Mouse (Mus musculus) heart, postnatal 0 days (tissue): Measurements from ENCODE around the gene 2700081O15Rik. TPM values are rescaled to one million over a fixed set of nuclear protein-coding genes. Genes with fewer than 3 reads are reported as not detected.
A peak's percentile ranks its signal among the peaks of the same experiment; 100 is the strongest.

Source experiments
- ATAC-seq: fragments of 200-750 bp; cut with Nextera tagmentation; 2 replicates; pipeline ENCODE4 v1.8.0; 2017; ENCODE audit warnings: low read depth, moderate number of reproducible peaks, moderate library complexity; ENCODE audit not compliant: insufficient read depth
- DNase-seq: peaks from one replicate; pipeline ENCODE4 v3.0.0-alpha.2; 2016; ENCODE audit warnings: low spot score
- H3K27ac ChIP-seq: fragments of 300-500 bp; sonication (generic); 2 replicates; pipeline ENCODE4 v1.5.1; 2014; ENCODE audit warnings: low read depth, mild to moderate bottlenecking
- H3K27me3 ChIP-seq: fragments of 300-500 bp; sonication (generic); 2 replicates; pipeline ENCODE4 v1.6.1; 2014; ENCODE audit warnings: low read length, mixed read lengths; ENCODE audit not compliant: control insufficient read depth, insufficient read depth
- H3K36me3 ChIP-seq: fragments of 300-500 bp; sonication (generic); replicated peaks from 2 replicates; pipeline ENCODE4 v1.6.1; 2014; ENCODE audit warnings: low read length, mixed read lengths; ENCODE audit not compliant: control insufficient read depth, insufficient read depth
- H3K4me1 ChIP-seq: fragments of 300-500 bp; sonication (generic); 2 replicates; pipeline ENCODE4 v1.6.1; 2014; ENCODE audit warnings: antibody characterized with exemption; ENCODE audit not compliant: control insufficient read depth, insufficient read depth
- H3K4me2 ChIP-seq: fragments of 300-500 bp; sonication (generic); 2 replicates; pipeline ENCODE4 v1.6.1; 2014; ENCODE audit warnings: low read depth, mild to moderate bottlenecking, low read length, moderate library complexity
- H3K4me3 ChIP-seq: fragments of 300-500 bp; sonication (generic); 2 replicates; pipeline ENCODE4 v1.5.1; 2014; ENCODE audit warnings: low read depth, low read length
- H3K9ac ChIP-seq: fragments of 300-500 bp; sonication (generic); replicated peaks from 2 replicates; pipeline ENCODE4 v1.6.1; 2014; ENCODE audit warnings: low read depth, low read length, mixed read lengths
- H3K9me3 ChIP-seq: fragments of 300-500 bp; sonication (generic); replicated peaks from 2 replicates; pipeline ENCODE4 v1.6.1; 2016; ENCODE audit warnings: low read length; ENCODE audit not compliant: control insufficient read depth
- CTCF ChIP-seq: IDR thresholded peaks from 2 replicates; pipeline ENCODE4 v1.5.1; 2016; ENCODE audit warnings: antibody characterized with exemption, control low read depth, low read depth
- EP300 ChIP-seq: IDR thresholded peaks from 2 replicates; pipeline ENCODE4 v1.6.1; 2016; ENCODE audit warnings: antibody characterized with exemption, low read depth
- WGBS: fragments of 180-500 bp; shearing (Covaris S2); extraction: QIAGEN DNeasy Blood & Tissue Kit; methylation state at CpG from one replicate; pipeline ENCODE4 v1.1.7; 2014; 5-methylcytosine and 5-hydroxymethylcytosine counted together
- polyA plus RNA-seq: library from polyadenylated mRNA; unstranded; fragments of >200 nt; fragmentation: Nextera tagmentation; extraction: Ambion mirVana; gene quantifications from 2 replicates; pipeline ENCODE4 v1.2.1, GENCODE M21; 2015
- total RNA-seq: library from RNA; depleted of rRNA; stranded (reverse); fragments of >200 nt; gene quantifications from 2 replicates; pipeline ENCODE4 v1.2.3, GENCODE M21; 2014; ENCODE audit warnings: low replicate concordance

Gene 2700081O15Rik
- total and polyA plus RNA-seq, 2 experiments from 2014 or later, result 2.3 to 44.0 TPM

DNA sequence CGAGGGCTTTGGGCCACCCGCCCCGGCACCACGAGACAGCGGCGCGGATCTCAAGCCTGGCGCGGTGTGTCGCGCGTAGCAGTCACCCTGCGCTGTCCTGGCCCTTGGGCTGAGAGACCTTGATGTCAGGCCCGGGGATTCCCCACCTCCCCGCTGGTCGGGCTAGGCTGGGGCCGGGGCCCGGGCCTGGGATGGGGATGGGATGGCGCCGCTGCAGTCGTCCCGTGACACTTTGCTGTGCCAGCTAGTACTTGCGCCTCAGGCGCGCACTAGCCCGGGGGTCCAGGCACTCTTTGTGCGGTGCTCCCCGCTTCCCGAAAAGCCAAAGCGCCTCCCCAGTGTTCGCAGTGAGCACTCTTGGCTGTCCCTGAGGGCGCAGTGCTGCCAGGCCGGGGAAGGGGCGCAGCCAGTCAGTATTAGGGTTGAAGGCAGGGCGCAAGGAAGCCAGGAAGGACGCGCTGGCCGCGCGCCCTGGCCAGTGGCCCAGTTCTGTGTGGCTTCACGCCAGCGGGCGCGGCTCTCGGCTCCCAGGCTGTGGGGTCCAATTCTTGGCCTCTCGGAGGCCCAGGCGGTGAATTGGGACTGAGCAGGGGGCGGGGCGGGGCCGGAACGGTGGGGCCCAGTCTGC, 5.7 kb downstream of the 2700081O15Rik start:
- peaks cover 49% of the 10 kb centered on the region for H3K4me1 ChIP-seq
- WGBS, result 10% methylated on average over 45 of the region's 51 CpGs
- no peaks in the 10 kb centered on the region for H3K27me3 ChIP-seq
- peak overlapping the region; percentile 44 for H3K9ac ChIP-seq
- no peaks in the 10 kb centered on the region for H3K9me3 ChIP-seq
- peak; percentile 76 for DNase-seq
- H3K36me3 ChIP-seq, result peaks cover 57% of the 10 kb centered on the region
- peak overlapping the region; percentile 37 for H3K4me3 ChIP-seq
- peak; percentile 84 for ATAC-seq
- peak overlapping the region; percentile 61 for H3K4me2 ChIP-seq
- H3K27ac ChIP-seq, result peak overlapping the region; percentile 56
- TF ChIP-seq CTCF (peak; percentile 4; the same call in 1 of the 2 replicates), EP300 (peak; percentile 65; the same call in 1 of the 2 replicates)

DNA sequence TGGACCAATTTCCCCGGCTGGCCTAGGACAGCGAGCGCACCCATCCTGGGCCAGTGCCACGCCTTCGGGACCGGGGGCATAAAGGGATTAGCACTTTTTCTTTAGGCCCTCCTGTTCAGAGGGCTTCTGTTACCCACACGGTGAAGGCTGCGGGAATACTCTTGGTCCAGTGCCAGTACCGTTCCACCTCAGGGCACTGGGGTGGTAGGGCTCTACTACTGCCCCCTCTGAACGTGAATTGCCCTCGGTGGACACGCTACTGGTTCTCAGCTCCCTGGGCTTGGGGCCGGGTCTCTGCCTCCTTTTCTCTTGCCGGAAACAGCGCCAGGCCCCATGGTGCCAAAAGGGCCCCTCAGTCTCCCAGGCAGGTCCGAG, 6.2 kb downstream of the 2700081O15Rik start:
- peaks cover 62% of the 10 kb centered on the region for H3K36me3 ChIP-seq
- 29% methylated on average over 16 of the region's 16 CpGs for WGBS
- H3K4me1 ChIP-seq, result peaks cover 49% of the 10 kb centered on the region
- peak overlapping the region; percentile 44; the same call in 1 of the 2 replicates for H3K9ac ChIP-seq
- peak overlapping the region; percentile 37 for H3K4me3 ChIP-seq
- ATAC-seq, result no peak; the same call in 1 of the 2 replicates
- no peaks in the 10 kb centered on the region for H3K27me3 ChIP-seq
- no peak for DNase-seq
- no peak overlapping the region; the same call in 1 of the 2 replicates for H3K27ac ChIP-seq
- peak; percentile 5; the same call in 1 of the 2 replicates for TF ChIP-seq EP300
- no peak for TF ChIP-seq CTCF
- no peaks in the 10 kb centered on the region for H3K9me3 ChIP-seq
- H3K4me2 ChIP-seq, result peak overlapping the region; percentile 61

DNA sequence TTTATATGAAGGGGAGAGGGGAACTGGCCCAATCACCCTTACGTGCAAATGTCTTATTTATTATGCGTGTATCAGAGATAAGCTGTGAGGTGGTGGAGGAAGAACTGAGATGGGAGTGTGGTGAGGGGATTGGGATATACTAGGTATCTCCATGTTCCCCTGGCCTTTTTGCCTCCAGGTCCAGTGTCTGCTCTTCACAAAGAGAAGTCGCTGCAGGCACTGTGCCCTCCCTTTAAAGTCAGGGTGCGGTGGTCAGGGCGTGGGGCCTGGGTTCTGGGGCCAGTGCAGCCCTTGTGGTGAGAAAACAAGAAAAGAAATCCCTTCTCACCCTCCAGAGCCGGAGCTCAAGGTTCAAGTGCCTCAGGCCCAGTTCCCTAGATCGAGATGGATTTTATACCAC, 6.7 kb downstream of the 2700081O15Rik start:
- ATAC-seq (no peak), DNase-seq (no peak)
- peaks cover 44% of the 10 kb centered on the region for H3K4me1 ChIP-seq
- H3K4me2 ChIP-seq, result no peak overlapping the region
- WGBS, result 70% methylated on average over 7 of the region's 7 CpGs
- peaks cover 67% of the 10 kb centered on the region for H3K36me3 ChIP-seq
- no peaks in the 10 kb centered on the region for H3K27me3 ChIP-seq
- TF ChIP-seq EP300 (no peak), CTCF (no peak)
- no peak overlapping the region for H3K9ac ChIP-seq
- no peak overlapping the region for H3K4me3 ChIP-seq
- no peak overlapping the region; the same call in 1 of the 2 replicates for H3K27ac ChIP-seq
- no peaks in the 10 kb centered on the region for H3K9me3 ChIP-seq

DNA sequence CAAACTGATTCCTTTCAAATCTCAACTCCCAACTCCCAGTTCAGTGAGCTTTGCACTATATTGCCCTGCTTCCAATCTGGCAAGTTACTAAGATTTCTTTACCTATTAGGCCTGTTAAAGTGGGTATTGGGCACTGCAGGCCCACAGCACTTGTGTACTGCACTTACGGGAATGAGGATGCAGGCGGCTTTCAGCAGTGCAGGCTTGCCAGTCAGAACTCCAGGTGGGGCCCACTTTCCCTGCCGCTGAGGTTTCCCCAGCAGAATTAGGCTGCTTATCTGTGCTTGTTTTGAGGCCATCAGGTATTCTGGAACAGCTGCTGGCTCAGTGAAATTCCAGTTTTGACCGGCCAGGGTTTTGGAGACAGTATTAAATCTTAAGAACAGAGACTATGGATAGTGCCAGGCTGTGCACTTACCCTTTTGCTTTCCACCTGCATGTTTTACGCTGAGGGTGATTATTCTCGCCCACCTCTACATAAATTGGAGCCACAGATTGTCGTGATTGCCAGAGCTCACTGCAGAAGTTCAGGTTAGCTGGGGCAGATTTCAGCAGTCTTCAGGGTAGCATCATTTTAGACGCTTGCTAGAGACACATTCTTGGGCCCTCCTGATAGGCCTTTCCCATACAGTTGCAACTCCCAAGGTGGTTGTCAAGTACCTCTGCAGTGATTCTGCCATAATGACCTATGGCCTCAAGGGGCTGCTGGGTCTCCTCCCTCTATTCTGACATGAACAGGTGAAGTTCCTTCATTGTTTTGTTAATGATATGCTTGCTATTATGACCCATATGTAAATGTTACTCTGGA, 7.4 kb downstream of the 2700081O15Rik start:
- WGBS, result 46% methylated on average over 8 of the region's 8 CpGs
- Histone ChIP-seq H3K27me3 (no peaks in the 10 kb centered on the region), H3K36me3 (peaks cover 72% of the 10 kb centered on the region), H3K4me2 (no peak overlapping the region), H3K4me3 (no peak overlapping the region), H3K9me3 (no peaks in the 10 kb centered on the region), H3K4me1 (peaks cover 38% of the 10 kb centered on the region), H3K27ac (no peak overlapping the region), H3K9ac (no peak overlapping the region)
- ATAC-seq, result no peak
- TF ChIP-seq CTCF (no peak), EP300 (no peak)
- DNase-seq, result no peak

DNA sequence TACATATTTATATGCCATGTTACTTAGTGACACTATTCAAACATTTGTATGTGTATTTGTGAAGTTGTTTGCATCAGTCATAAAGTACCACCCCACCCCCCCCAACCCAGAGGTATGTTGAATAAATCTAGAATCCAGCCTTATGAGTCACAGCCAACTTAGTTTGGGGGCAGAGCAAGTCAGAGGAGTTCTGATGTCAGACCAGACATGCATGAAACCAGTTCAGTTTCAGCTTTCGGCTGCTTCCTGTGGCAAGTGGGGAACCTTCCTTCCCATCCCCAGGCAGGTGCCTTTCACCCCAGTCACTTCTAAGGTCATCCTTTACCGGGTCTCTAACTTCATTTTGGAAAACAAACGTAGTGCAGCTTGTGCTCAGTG, 8.0 kb downstream of the 2700081O15Rik start:
- WGBS, result 58% methylated on average over 3 of the region's 3 CpGs

More for the DNA sequence above, 8.0 kb downstream of the 2700081O15Rik start:
- Histone ChIP-seq H3K27me3 (no peaks in the 10 kb centered on the region), H3K36me3 (peaks cover 70% of the 10 kb centered on the region), H3K4me3 (no peak overlapping the region), H3K4me2 (no peak overlapping the region), H3K4me1 (peaks cover 33% of the 10 kb centered on the region), H3K27ac (no peak overlapping the region), H3K9me3 (no peaks in the 10 kb centered on the region), H3K9ac (no peak overlapping the region)
- DNase-seq, result no peak
- no peak for TF ChIP-seq CTCF
- no peak for TF ChIP-seq EP300
- no peak for ATAC-seq
